Mouse (Mus musculus) MEL (cell line): Measurements from ENCODE around the gene Glra1.
A peak's percentile ranks its signal among the peaks of the same experiment; 100 is the strongest.

Experiments used
- BHLHE40 ChIP-seq: IDR thresholded peaks from 2 replicates; pipeline ENCODE4 v1.6.1; 2012; ENCODE audit warnings: low read depth, mild to moderate bottlenecking, inconsistent platforms, low read length, improper control_type of control experiment, borderline replicate concordance
- CTCF ChIP-seq, 3 experiments: IDR thresholded peaks in 2 of 3; conservative IDR thresholded peaks in 1 of 3; 2 replicates each; pipeline ENCODE4 v1.5.1; 2011 to 2012; ENCODE audit warnings: low read length in 3 of 3, low read depth in 2 of 3, mild to moderate bottlenecking in 2 of 3, improper control_type of control experiment in 1 of 3, inconsistent platforms in 1 of 3, mixed read lengths in 1 of 3, moderate library complexity in 1 of 3; ENCODE audit not compliant: control insufficient read depth in 1 of 3, insufficient read depth in 1 of 3, poor library complexity in 1 of 3, severe bottlenecking in 1 of 3
- EP300 ChIP-seq, 2 experiments: IDR thresholded peaks; 2 replicates each; pipeline ENCODE4 v1.6.1; 2011; ENCODE audit warnings: improper control_type of control experiment in 2 of 2, low read length in 2 of 2, low read depth in 1 of 2, mild to moderate bottlenecking in 1 of 2
- MAX ChIP-seq: IDR thresholded peaks from 2 replicates; pipeline ENCODE4 v1.6.1; 2011; ENCODE audit warnings: low read length, improper control_type of control experiment
- MYB ChIP-seq: IDR thresholded peaks from 2 replicates; pipeline ENCODE4 v1.6.1; 2011; ENCODE audit warnings: mild to moderate bottlenecking, low read depth, low read length, improper control_type of control experiment
- POLR2A ChIP-seq, 2 experiments: IDR thresholded peaks; 2 replicates each; pipeline ENCODE4 v1.6.1; 2011 to 2012; ENCODE audit warnings: low read length in 2 of 2, mild to moderate bottlenecking in 2 of 2, control low read depth in 1 of 2, improper control_type of control experiment in 1 of 2, low read depth in 1 of 2, moderate library complexity in 1 of 2; ENCODE audit not compliant: control insufficient read depth in 1 of 2, insufficient read depth in 1 of 2, poor library complexity in 1 of 2
- RCOR1 ChIP-seq: IDR thresholded peaks from 2 replicates; pipeline ENCODE4 v1.6.1; 2012; ENCODE audit warnings: low read depth, mild to moderate bottlenecking, inconsistent platforms, low read length, improper control_type of control experiment
- TCF12 ChIP-seq: IDR thresholded peaks from 2 replicates; pipeline ENCODE4 v1.6.1; 2014; ENCODE audit warnings: low read depth, mild to moderate bottlenecking, inconsistent platforms, low read length, improper control_type of control experiment, moderate library complexity

DNA sequence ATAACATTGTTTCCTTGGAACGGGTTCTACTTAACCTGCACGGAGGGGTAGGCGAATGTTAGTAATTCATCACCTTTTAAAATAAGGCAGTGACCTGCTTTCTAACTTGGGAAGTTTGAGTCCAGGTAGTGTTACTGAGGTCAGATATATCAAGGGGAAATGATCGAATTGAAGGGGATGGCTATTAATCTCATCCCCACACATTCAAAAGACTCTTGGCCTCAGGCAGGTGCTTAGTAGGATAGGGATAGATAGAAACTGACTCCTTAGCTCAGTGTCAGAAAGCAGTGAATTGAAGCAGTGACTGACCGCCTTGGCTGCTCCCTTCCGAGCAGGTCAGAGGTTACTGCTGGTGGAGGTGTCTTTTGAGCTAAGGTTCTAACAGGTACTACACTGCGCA, 136.5 kb downstream of the Glra1 start:
- TF ChIP-seq MAX (no peak), MYB (no peak), BHLHE40 (no peak), TCF12 (no peak), POLR2A (IDR thresholded peaks at IDR 0.05; ENCODE audit: control insufficient read depth in 1 of 2, insufficient read depth in 1 of 2, low read depth in 1 of 2, low read length in 2 of 2, poor library complexity in 1 of 2) (peak in 1 of 2 experiments; percentile 6; a peak in 1 of 4 replicates), RCOR1 (no peak), CTCF (IDR thresholded peaks at IDR 0.05 in 2 of 3, conservative IDR thresholded peaks at IDR 0.05 in 1 of 3; ENCODE audit: control insufficient read depth in 1 of 3, insufficient read depth in 1 of 3, low read depth in 2 of 3, low read length in 3 of 3, poor library complexity in 1 of 3, severe bottlenecking in 1 of 3) (no peak), EP300 (IDR thresholded peaks at IDR 0.05; ENCODE audit: low read depth in 1 of 2, low read length in 2 of 2) (no peak)
